Mouse (Mus musculus) layer of hippocampus, adult 8-10 months (tissue): ENCODE data around the gene Ano4. TPM values are rescaled to one million over a fixed set of nuclear protein-coding genes. Genes with fewer than 3 reads are reported as not detected.

Experiments used
- DNase-seq, 2 experiments: peaks; one replicate each; pipeline ENCODE4 v3.0.0; 2022; ENCODE audit warnings: low spot score in 2 of 2
- total RNA-seq, 4 experiments: library from RNA; stranded (reverse); gene quantifications; 2 replicates each; pipeline ENCODE4 v1.2.4; 2022

Gene Ano4
- total RNA-seq, result 10 to 100 TPM; 21.5 to 24.7 (median 23.0) TPM

DNA sequence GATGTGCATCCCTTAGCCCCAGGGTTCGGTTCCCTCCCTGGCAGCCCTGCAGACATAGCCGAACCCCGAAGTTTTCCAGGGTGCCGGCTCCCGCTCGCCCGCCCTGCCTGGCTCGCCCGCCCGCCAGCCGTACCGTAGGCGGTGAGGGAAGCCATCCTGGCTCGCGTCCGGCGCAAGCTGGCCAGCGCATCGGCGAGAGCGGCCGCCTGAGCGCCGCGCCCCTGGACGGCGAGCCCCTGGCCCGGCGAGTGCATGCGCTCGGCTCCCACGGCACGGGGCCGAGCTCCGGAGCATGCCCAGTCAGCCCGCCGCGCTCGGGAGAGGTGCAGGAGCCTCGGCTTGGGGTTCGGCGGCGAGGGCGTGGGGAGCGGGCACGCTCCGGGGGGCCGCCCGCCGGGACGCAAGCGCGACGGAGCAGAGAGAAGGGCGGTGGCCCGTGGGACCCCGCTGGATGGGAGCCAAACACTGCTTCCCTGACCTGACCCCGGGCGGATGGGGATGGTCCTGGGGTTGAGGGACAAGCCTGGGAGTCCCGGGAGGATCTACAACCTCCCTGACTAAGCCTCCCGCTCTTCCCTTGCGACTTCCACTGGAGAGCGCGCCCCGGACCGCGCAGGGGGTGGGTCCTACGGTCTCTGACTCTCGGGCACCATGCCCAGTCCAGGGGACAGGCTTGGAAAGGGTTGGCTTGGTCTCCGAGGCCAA is at the start of gene Ano4:
TSS of gene Ano4 (minus strand) at position 272 of the 705 bp plus-strand sequence.
- DNase-seq, result peak in 1 of 2 experiments; percentile 14

DNA sequence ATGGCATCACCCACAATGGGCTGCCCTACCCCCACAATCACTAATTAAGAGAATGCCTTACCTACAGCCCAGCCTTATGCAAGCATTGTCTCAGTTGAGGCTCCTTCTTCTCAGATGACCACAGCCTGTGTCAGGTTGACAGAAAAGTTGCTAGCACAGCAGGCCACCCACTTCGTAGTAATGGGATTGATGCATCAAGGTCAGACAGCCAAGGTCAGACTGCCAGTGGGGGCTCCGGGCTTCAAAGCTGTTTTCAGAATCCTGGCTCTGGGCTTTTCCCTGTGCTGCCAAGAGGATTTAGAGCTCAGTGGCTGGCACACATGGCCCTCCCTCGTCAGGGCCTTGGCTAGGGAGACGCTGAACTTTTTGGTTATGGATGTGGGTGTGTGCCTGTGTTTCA is 48.1 kb upstream of the Ano4 start:
- DNase-seq, result no peak

DNA sequence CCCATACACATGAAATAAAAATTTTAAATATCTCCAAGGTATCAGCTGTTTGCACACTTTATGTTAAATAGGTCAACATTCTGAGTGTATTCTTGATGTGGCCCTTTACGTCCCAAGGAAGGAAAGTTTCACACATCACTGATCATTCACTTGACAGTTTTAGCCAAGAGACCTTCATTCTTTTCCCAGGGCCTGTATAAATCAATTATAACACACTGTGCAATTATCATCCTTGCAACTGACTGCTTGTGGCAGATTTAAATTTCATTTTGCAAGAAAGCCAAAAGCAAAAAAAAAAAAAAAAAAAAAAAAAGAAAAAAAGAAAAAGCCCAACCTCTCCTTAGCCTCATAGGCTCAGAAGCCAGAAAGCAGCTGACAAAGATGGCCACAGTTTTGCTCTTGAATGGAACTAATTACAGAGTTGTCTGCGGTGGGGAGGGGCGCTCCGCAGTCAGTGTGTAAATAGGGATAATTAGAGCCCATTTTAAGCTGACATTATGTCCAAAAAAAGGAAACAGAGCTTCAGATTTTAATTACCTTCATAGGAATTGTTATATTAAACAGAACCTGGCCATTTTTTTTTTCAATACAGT is 47.1 kb upstream of the Ano4 start:
- DNase-seq, result no peak

DNA sequence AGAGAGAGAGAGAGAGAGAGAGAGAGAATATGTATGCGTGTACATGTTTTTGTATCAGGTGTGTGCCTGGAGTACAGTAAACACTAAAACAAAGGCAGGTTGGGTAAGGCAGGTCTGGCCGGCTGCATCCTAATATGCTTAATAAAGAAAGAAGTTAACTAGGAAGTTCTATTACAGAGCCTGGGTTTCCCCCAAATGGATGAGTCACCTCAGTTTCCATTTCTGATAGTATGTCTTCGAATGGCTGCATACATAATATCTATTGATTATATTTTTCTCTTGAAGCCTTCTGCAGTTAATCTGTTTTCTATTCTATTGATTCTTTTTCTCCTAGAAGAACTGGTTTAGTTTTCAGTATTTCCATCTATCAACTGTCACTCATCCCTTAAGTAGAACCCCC is 41.9 kb upstream of the Ano4 start:
- no peak for DNase-seq

DNA sequence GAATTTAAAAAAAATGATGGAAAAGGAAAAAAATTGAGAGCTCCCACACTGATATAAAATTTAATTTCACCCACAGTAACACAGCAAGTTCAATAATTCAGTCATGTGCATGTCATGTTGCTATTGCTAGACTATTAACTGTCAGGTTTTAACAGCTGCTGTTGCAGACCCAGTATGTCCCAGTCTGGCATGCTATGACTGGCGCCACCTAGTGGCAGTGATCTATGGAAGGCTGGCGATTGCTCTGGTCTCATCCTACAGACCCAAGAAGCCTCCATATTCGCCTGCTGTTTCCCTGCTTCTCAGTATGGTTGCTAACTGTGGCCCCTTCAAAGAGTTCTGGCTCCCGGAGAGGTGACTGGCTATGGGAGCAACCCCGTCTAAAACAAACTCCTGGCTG is 38.9 kb upstream of the Ano4 start:
- peak; percentile 58 to 80 for DNase-seq

DNA sequence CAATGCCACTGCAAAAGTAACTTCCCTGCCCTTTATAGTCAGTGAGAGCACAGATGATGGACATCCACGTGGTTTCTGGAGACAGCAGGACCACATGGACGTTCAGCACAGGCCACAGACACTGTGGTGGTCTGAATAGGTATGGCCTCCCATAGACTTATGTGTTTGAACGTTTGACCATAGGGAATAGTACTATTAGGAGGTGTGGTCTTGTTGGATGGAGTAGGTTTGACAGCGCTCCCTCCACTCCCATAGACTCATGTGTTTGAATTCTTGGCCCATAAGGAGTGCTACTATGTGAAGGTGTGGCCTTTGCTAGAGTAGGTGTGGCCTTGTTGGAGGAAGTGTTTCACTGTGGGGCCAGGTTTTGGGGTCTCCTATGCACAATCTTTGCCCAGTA is 33.2 kb upstream of the Ano4 start:
- no peak for DNase-seq

DNA sequence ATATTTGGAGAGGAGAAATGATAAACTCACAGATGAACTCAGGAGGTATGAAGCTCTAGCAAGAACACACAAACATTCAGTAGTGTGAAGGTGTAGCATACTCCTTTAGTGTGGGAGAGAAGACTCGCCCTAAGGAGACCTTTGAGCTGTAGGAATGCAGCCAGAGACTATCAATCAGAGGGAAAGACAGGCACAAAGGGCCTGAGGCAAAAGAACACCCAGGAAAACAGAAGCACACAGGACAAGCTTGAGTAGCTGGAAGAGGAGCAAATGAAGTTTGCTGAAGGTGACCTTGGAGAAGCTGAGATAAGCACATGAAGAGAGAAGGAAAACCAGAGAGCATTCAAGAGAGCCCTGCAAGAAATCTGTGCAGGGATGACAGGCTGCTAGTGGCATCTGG is 25.5 kb upstream of the Ano4 start:
- DNase-seq, result no peak

DNA sequence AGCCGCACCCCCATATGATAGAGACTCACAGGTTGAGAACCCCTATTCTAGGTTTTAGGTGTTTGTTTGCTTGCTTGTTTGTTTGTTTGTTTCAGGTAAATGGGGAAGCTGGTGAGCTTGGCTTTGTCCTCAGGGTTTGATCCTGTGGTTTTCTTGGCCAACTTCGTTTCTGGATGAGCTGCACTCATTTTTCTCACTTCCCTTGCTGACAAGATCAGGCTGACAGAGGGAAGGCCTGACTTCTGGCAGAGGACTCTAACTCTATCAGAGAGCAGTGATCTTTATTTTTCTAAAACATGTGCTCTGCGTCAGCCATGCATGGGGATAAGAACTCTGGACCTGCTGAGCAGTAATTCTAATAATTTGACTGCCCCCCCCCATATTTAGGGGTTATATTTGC is 14.4 kb upstream of the Ano4 start:
- no peak for DNase-seq

DNA sequence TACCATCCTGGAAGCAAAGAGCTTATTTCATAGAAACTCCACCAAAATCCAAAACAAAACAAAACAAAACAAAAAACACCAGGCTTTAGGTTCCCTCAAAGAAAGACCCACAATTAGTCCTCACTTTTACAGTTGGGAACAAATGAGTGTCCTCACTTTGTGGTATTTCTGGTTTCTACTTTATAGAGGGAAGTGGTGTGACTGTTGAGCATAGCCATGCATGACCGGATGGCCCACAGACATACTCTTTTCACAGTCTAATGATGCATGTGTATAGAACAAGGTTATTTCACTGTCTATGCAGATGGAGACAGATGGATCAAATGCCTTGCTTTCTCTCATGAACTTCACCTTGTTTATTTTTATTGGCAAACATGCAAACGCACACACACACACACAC is 10.1 kb upstream of the Ano4 start:
- no peak for DNase-seq

DNA sequence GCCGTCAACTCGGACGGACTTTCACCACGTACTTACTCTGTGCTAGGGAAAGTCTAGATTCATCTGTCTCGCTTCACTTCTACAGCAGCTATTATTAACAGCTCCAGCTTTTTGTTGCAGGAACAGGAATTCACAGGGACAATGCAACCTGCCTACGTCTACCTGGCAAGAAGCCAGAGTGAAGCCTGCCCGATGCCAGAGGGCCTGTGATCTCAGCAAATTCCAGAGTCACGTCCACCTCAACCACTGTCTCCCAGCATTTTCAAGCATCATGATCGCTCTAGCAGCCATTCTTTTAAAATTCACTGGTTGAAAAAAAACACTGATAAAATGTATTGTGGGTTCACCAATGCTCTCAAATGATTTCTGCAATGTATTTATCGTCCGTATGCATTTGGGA is 6.9 kb upstream of the Ano4 start:
- DNase-seq, result no peak

DNA sequence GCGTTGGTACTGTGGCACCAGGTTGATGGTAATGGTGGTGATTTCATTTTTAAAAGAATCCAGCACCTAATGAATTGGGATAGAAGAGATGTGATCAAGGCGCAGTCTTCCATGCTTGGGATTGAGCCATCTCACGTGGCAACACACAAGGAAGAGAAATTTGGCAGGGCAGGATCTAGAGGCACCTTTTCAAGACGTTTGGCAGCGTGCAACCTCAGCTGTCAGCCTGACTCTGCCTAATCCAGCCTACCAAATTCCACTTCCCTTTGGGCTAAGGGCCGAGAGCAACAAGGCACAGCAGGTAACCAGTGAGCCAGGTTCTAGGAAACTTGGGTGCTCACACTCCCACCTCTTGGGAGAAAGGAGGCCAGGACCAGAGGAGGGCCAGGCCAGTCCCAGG is 1.0 kb upstream of the Ano4 start:
- no peak for DNase-seq

DNA sequence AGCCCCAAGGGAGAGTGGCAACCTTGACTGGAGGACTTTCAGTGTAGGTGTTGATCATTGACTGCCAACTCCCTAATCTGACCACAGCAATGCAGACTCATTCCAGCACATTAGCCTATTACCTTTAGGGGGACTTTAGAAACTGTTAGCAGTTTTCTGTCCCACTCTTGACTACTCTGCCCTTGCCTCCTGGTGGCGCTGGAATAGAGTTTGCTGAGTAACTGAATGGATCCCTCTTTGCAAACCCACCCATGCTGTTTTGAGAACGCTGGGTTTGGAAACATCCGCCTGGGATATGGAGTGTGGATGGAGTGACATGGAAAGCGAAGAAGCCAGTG is 603 bp upstream of the Ano4 start:
- DNase-seq, result no peak

DNA sequence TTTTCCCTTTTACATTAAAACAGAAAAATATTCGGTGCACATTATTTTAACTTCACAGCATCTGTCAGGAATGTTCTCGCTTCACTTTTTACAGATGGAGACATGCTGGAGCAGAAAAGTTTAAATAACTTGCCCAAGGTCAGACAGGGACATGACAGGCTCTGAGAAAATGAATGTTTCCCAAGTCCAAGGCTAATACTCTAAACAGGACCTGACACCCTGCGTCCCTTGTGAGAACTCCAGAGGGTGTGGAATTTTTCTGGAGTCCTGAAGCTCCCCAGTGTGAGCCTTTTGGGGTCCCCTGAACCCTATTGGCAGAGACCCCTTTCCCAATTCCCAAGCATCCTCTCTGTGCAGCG is 451 bp downstream of the Ano4 start:
- no peak for DNase-seq

DNA sequence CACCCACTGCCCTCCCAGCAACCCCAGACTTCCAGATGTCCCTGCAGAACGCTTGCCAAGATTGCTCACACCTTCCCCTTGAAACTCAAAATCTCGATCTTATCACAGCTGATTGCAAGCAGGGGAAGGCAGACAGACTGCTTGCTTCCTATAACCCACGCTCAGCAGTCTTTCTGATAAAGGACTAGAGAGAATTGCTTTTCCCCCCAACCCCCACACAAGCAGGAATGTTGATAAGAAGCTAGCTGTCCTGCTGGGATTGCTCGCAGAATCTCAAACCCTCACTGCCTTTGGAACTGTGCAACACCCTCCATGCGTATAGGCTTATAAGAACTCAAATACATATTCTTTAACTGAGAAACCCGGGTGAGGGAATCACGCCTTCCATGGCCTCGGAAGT is 846 bp downstream of the Ano4 start:
- DNase-seq, result no peak

DNA sequence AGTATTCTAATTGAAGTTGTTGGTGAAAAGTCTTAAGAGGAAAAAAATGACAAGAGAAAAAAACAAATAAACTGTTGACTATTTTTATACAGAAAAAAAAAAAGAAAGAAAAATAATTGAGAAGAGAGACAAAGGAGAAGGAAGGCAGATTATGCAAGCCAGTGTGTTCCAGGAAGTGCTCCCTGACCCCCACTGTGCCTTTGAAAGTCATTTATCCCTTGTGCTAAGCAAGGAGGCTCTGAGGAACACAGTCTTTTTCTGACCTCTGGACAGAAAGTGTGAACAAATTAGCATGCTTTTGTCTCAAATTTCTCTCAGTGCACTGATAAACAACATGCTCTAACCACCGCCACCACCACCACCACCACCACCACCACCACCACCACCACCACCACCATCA is 14.3 kb downstream of the Ano4 start:
- no peak for DNase-seq

DNA sequence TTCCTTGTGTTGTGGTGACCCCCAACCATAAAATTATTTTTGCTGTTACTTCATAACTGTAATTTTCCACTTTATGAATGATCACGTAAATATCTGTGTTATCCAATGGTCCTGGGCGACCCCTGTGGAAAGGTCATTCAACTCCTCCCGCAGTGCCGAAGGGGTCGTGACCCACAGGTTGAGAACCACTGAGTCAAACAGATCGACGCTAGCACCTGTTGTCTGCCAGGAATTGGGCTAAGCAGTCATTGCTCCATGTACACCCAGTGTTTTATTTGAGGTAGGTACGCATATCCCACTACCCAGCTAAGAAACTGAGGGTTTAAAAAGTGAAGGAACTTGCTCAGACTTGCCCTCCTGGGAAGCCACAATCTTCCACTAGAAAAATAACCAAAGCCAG is 14.8 kb downstream of the Ano4 start:
- DNase-seq, result no peak

DNA sequence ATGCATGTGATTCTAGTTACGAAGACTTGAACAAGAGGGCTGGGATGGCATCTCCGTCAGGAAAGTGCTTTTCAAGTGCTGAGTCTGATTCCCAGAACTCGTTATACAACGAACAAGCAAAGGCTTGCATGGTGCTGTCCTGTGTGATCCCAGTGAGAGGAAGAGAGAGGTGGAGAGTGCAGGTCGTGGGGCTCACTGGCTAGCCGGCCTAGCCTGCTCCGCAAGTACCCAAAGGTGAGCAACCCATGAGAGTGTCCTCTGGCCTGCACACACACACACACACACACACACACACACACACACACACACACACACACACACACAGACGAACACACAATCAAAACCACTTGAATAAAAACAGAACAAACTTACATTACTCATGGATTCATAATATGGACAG is 15.7 kb downstream of the Ano4 start:
- no peak for DNase-seq

DNA sequence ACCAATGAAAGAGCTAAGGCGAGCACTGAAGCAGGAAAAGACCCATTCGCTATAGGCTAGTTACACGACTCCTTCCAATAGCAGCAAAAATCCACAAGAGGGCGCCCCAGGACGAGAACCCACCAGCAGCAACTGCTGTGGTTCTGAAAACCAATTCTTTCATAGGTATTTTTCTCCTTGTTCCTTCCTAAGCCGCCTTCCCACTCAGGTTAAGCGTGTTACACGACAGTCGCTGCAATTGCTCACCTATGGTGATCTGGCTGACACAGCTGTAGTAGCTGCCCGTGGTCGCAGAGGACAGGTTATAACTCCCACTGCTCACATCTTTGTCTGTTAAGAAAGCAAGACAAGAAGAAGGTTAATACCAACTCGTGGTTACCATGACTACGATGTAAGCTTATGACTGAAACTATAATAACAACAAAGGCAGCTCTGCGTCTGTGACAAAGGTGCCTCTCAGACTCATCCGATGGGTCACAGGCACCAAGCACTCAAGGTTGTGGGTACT is 17.5 kb downstream of the Ano4 start:
- peak; percentile 40 to 79 for DNase-seq

DNA sequence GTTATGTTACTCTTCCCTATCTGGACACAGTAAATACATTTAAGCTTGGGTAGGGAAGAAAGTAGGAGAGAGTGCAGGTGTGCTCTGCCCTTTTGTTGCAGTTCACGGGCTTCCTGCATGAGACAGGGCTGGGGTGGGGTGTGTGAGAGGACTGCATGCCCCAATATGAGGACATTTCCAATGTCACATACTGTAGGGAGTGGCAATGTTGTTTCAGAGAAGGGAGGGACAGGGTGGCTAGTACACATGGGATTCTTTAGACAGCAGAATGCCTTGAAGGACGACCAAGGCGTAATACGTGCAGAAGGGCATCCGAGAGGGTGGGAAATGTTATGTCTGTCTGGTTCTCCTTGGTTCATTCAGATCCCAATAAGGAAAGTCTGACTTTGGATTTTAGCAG is 18.2 kb downstream of the Ano4 start:
- DNase-seq, result no peak

DNA sequence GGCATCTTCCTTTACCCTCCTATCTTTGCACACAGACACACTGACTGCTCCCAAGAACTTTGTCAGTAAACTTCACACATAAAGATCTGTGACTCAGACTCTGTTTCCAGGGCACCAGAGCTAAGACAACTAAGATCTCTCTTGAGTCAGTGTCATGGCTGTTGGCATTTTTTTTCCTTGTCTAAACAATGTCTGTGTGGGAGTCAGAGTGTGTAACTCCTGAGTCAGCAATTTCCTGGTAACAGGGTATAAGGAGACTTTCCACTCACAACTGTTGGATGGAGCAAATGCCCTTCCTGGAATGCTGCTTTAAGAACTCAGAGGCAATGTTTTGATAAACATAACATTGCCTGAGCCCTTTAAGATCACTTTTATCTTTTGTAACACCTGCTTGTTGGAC is 37.0 kb downstream of the Ano4 start:
- no peak for DNase-seq

DNA sequence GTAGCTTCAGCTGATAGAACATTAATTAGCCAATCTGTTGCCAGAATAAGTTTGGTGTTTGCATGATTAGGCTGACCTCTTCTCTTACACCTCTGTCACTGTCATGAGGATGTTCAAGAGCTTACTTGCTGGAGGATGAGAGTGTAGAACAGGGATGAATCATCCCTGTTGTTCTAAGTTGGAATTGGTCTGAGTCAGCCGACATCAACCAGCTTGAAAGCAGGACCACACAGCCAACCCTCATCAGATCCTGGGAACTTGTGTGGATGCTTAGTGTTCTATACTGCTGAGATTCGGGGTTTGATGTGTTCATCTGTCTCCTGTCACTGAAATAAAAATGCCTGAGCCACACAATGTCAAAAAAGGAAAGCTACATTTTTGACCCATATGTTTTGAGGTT is 44.2 kb downstream of the Ano4 start:
- no peak for DNase-seq

DNA sequence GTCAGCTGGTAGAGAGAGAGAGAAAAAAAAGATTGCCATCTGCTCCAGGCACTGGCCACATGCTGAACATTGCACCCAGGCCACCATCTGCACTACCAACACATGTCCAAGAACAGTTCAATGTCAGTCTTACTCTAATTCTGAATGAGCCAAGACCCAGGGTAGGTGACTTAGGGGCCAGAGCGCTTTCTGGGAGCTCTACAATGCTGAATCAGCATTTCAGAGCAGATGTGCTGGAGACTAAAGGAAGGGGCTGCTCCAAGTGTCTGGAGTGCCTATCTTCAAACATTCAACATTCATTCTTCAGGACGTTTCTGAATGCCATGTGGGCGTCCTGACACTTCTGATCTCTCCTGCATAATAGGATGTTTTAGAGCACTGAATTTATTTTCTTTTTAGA is 51.8 kb downstream of the Ano4 start:
- DNase-seq, result no peak

DNA sequence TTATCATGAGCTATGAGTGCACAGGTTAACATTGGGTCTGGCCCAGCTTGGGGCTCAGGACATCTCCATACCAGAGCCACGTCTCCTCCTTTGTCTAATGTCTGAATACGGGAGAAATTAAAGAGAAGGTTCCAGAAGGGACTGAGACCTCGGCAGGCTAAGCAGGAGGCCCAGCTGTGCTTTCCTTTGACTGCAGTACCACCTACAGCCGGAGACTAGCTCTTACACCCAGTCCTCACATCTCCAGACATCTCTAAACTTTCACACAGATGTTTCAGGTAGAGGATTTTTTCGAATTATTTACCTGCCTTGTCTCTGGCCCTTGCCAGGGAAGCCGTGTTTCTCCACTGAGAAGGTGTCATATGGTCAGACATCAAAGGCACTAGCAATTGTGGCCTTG is 53.9 kb downstream of the Ano4 start:
- no peak for DNase-seq

DNA sequence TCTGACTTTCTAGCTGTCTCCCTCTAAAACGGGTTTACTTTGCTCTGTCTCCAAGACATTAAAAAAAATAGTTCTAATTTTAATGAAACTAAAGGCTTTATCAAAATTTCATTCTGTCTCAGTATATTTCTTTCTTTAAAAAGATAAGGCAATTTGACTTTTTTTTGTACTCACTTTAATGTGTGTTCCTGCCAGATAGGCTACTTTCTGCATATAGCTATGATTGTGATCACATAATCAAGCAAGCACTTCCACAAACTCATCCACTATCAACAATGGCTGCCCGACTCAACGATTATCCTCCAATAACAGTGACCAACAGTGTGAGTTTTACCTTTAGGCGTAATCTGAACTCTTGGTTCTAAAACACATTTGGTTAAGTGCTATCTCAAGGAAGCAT is 55.3 kb downstream of the Ano4 start:
- no peak for DNase-seq
